Mouse (Mus musculus) ES-E14 (cell line): ENCODE results near the gene Tk1.
"Not testable (repeated sequence)": the region's sequence is repeated elsewhere in the genome, so short reads cannot be mapped to it uniquely, and the experiment has no call there.

Source experiments
- CHD2 ChIP-seq: IDR thresholded peaks from 2 replicates; pipeline ENCODE4 v1.6.1; 2014; ENCODE audit warnings: mild to moderate bottlenecking, low read depth, low read length, inconsistent platforms
- ZC3H11A ChIP-seq: IDR thresholded peaks from 2 replicates; pipeline ENCODE4 v1.6.1; 2012; ENCODE audit warnings: low read depth, mild to moderate bottlenecking, inconsistent platforms, low read length, borderline replicate concordance

GRCm38 (mm10) chr11:117788481-117788880, 37.4 kb downstream of the Tk1 start:
- TF ChIP-seq CHD2, ZC3H11A: not testable (repeated sequence)
